Comparison of ENCODE assay signal across 18 mouse cellular contexts in the genomic region with DNA sequence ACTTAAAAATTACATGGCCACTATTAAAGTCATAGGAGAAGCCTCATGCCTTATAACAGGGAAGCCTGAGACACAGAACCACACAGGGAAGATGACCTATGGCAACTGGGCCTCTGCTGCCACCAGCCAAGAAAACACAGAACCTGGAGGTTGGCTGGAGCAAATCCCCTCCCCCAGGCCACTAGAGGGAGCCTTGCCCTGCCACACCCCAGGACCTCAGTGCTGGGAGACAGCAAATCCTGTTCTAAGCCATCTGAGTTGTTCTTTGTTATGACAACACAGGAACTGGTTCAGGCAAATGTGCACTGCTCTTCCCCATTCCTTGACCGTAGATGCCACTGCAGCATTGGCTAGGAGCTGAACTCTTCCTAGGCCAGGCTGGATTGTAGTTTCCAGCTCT. TPM values are rescaled to one million over a fixed set of nuclear protein-coding genes. Genes with fewer than 3 reads are reported as not detected.
A peak's percentile ranks its signal among the peaks of the same experiment; 100 is the strongest.
DNase-seq lines count a peak whose midpoint lies in the region; ATAC-seq and TF ChIP-seq lines count a peak whose summit lies in the region.
"Had no signal": no experiment of that assay in that cellular context is flagged by ENCODE, and none has a peak within 500 bp of the region (broad histone marks: within the 10 kb centered on the region; RNA-seq: fewer than 3 reads in every experiment).

No protein-coding gene starts in this region.

- no peaks in the 10 kb centered on the region for H3K27me3 ChIP-seq in heart, adult 2 months (ENCODE audit: control insufficient read depth, insufficient read depth, low read length)
- no peaks in the 10 kb centered on the region for H3K27me3 ChIP-seq in heart, embryonic 10.5 days (ENCODE audit: insufficient read depth, poor library complexity, severe bottlenecking)
- H3K27me3 ChIP-seq in liver, embryonic 14.5 days (ENCODE audit: control insufficient read depth, insufficient read depth, low read length) = no peaks in the 10 kb centered on the region
- H3K27me3 ChIP-seq: heart, embryonic 15.5 days had no signal

- no peak overlapping the region for H3K9ac ChIP-seq in heart, adult 2 months (ENCODE audit: low read depth, low read length)
- no peak overlapping the region for H3K9ac ChIP-seq in liver, embryonic 14.5 days (replicated peaks)
- H3K9ac ChIP-seq: heart, embryonic 15.5 days had no signal

- no peak for TF ChIP-seq POLR2A in heart, adult 2 months (IDR thresholded peaks at IDR 0.05; ENCODE audit: insufficient read depth, low read depth, low read length)

- no peak overlapping the region for H3K4me3 ChIP-seq in heart, adult 2 months
- no peak overlapping the region for H3K4me3 ChIP-seq in heart, embryonic 10.5 days
- no peak overlapping the region for H3K4me3 ChIP-seq in liver, embryonic 14.5 days (ENCODE audit: insufficient read depth in 1 of 2, low read depth in 2 of 2, low read length in 2 of 2)
- H3K4me3 ChIP-seq: forebrain, embryonic 10.5 days; heart, embryonic 15.5 days had no signal

- intact Hi-C loops in heart, adult 2 months (cut with DNase I) = no loop called here

- no peaks in the 10 kb centered on the region for H3K36me3 ChIP-seq in heart, adult 2 months (ENCODE audit: control insufficient read depth, insufficient read depth, low read length)
- H3K36me3 ChIP-seq in heart, embryonic 10.5 days = no peaks in the 10 kb centered on the region
- no peaks in the 10 kb centered on the region for H3K36me3 ChIP-seq in liver, embryonic 14.5 days (replicated peaks; ENCODE audit: control insufficient read depth, insufficient read depth, low read depth)
- H3K36me3 ChIP-seq: forebrain, embryonic 10.5 days; heart, embryonic 15.5 days had no signal

- no peak for DNase-seq in heart, adult 2 months
- DNase-seq in heart, embryonic 10.5 days (ENCODE audit: low spot score) = no peak
- peak; percentile 2 for DNase-seq in retina, postnatal 1 day
- DNase-seq in retina, embryonic 14.5 days (ENCODE audit: low spot score) = no peak
- DNase-seq in ES-CJ7 (ENCODE audit: low read depth, low spot score) = peak; percentile 18
- DNase-seq in liver, embryonic 14.5 days (ENCODE audit: low read depth in 3 of 3, low spot score in 3 of 3) = no peak
- DNase-seq in frontal cortex, postnatal 14 days (ENCODE audit: low spot score in 2 of 2) = no peak
- no peak for DNase-seq in ovary, postnatal 10 days (ENCODE audit: low spot score)
- DNase-seq: cerebellum, adult 11-12 months had no signal

- TF ChIP-seq EP300 in heart, adult 2 months (IDR thresholded peaks at IDR 0.05; ENCODE audit: insufficient read depth, low read depth, low read length) = no peak
- TF ChIP-seq EP300 in liver, embryonic 14.5 days (IDR thresholded peaks at IDR 0.05; ENCODE audit: low read depth) = no peak

- H3K27ac ChIP-seq in heart, adult 2 months = no peak overlapping the region
- no peak overlapping the region for H3K27ac ChIP-seq in heart, embryonic 10.5 days
- H3K27ac ChIP-seq in liver, embryonic 14.5 days = no peak overlapping the region
- H3K27ac ChIP-seq: forebrain, embryonic 10.5 days; heart, embryonic 15.5 days had no signal

- no peak for ATAC-seq in liver, embryonic 14.5 days (ENCODE audit: insufficient read depth)
- ATAC-seq: inflammation-experienced regulatory T-cells, adult 6 months; lung, postnatal 0 days had no signal

- H3K4me2 ChIP-seq in liver, embryonic 14.5 days (ENCODE audit: low read depth) = no peak overlapping the region
- H3K4me2 ChIP-seq: heart, embryonic 15.5 days; midbrain, embryonic 11.5 days had no signal

- no peaks in the 10 kb centered on the region for H3K79me2 ChIP-seq in heart, adult 2 months (replicated peaks; ENCODE audit: control insufficient read depth, insufficient read depth, low read length)

- no peaks in the 10 kb centered on the region for H3K4me1 ChIP-seq in heart, adult 2 months (ENCODE audit: control insufficient read depth, insufficient read depth, low read length)
- H3K4me1 ChIP-seq in heart, embryonic 10.5 days = no peaks in the 10 kb centered on the region
- no peaks in the 10 kb centered on the region for H3K4me1 ChIP-seq in liver, embryonic 14.5 days (replicated peaks; ENCODE audit: control insufficient read depth in 2 of 2, insufficient read depth in 2 of 2, low read length in 1 of 2)
- H3K4me1 ChIP-seq: forebrain, embryonic 10.5 days; heart, embryonic 15.5 days had no signal

- TF ChIP-seq CTCF in heart, adult 2 months (IDR thresholded peaks at IDR 0.05) = peak; percentile 35
- peak; percentile 59 for TF ChIP-seq CTCF in liver, embryonic 14.5 days (IDR thresholded peaks at IDR 0.05; ENCODE audit: low read depth)

- H3K9me3 ChIP-seq in heart, embryonic 10.5 days = no peaks in the 10 kb centered on the region
- H3K9me3 ChIP-seq in liver, embryonic 14.5 days (ENCODE audit: control insufficient read depth, low read length) = no peaks in the 10 kb centered on the region
- H3K9me3 ChIP-seq: forebrain, embryonic 10.5 days; heart, embryonic 15.5 days had no signal

- 72% methylated on average over 1 of the region's 1 CpGs for WGBS in heart, adult 2 months
- 74% methylated on average over 1 of the region's 1 CpGs for WGBS in heart, embryonic 10.5 days
- 54% methylated on average over 1 of the region's 1 CpGs for WGBS in liver, embryonic 14.5 days (ENCODE audit: insufficient replicate concordance)

RNA-seq across cellular contexts. Expression of a gene that starts 8.3 kb away (rescaled TPM):
- under 1 TPM; 0.10 to 0.32 TPM for total RNA-seq in heart, adult 2 months (2021)
- polyA plus RNA-seq in heart, adult 2 months (2012; rRNA removed) = 0.18 and 0.25 TPM in 2 replicates
- 0.10 TPM in 2 replicates for polyA plus RNA-seq in heart, embryonic 10.5 days (2016; fragmentation: Nextera tagmentation; extraction: Ambion mirVana)
- not detected in 2 replicates for polyA plus RNA-seq in liver, embryonic 14.5 days (2012; rRNA removed)
- polyA plus RNA-seq in liver, embryonic 14.5 days (2014; fragmentation: Nextera tagmentation; extraction: Ambion mirVana) = not detected in 2 replicates
- total RNA-seq: gastrocnemius, adult 18-20 months; layer of hippocampus, postnatal 25 days had no signal
- polyA plus RNA-seq: embryonic facial prominence, embryonic 11.5 days; forebrain, embryonic 10.5 days; heart, embryonic 15.5 days; inflammation-experienced regulatory T-cells, adult 6 months; limb, embryonic 11.5 days; lung, postnatal 0 days; midbrain, embryonic 11.5 days had no signal

Comparison
In these comparisons a context has a peak if more than half of its experiments do, and no peak if none do; other contexts are left out.
1. DNase-seq: peak in retina, postnatal 1 day (single experiment) and ES-CJ7 (single experiment); none in heart, adult 2 months (0 of 2), heart, embryonic 10.5 days (single experiment), retina, embryonic 14.5 days (single experiment), liver, embryonic 14.5 days (0 of 3), frontal cortex, postnatal 14 days (0 of 2) and ovary, postnatal 10 days (single experiment).